Mouse (Mus musculus): Measurements from ENCODE around the gene A930018P22Rik. TPM values are rescaled to one million over a fixed set of nuclear protein-coding genes. Genes with fewer than 3 reads are reported as not detected.
"Not testable (repeated sequence)": the region's sequence is repeated elsewhere in the genome, so short reads cannot be mapped to it uniquely, and the experiment has no call there.

Gene A930018P22Rik
- polyA plus RNA-seq, 1 experiment from 2014 or later, result 0.48 TPM

GRCm38 (mm10) chr2:104114898-104115297 lies 7.7 kb upstream of the A930018P22Rik start:
- ATAC-seq, result no peak
- H3K9ac ChIP-seq (ENCODE audit: low read depth, low read length), result no peak overlapping the region
- WGBS, result 86% methylated on average over 3 of the region's 3 CpGs

DNA sequence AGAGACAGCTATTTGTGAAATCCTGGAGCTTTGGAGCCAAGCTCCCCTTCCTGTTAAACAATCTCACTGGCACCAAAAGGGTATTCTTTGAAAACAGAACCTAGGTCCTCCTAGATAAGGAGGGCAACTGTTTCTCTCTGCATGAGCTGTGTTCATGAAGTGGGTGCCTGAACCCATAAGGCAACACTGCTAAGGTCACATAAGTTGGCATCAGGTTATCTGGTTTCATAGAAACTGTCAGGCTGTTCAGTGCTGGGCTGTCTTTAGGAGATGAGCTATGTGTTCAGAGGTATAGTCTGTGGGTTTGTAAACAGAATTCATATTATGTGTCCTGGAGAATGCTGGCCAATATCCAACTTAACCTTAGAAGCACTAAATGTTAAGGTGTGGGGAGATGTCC lies 5.4 kb upstream of the A930018P22Rik start:
- H3K36me3 ChIP-seq (ENCODE audit: control insufficient read depth, insufficient read depth); H3K9ac ChIP-seq (ENCODE audit: low read depth, low read length); H3K27me3 ChIP-seq (replicated peaks; ENCODE audit: control insufficient read depth, insufficient read depth, low read length); H3K4me3 ChIP-seq (ENCODE audit: low read depth, low read length); H3K27ac ChIP-seq (ENCODE audit: low read depth, low read length); H3K4me2 ChIP-seq (replicated peaks; ENCODE audit: low read depth); H3K4me1 ChIP-seq (replicated peaks; ENCODE audit: control insufficient read depth, insufficient read depth, low read length); ATAC-seq; H3K9me3 ChIP-seq (ENCODE audit: control insufficient read depth): not testable (repeated sequence)

More at GRCm38 (mm10) chr2:104114898-104115297, 7.7 kb upstream of the A930018P22Rik start:
- Histone ChIP-seq H3K4me2 (replicated peaks; ENCODE audit: low read depth) (no peak overlapping the region), H3K27me3 (replicated peaks; ENCODE audit: control insufficient read depth, insufficient read depth, low read length) (no peaks in the 10 kb centered on the region), H3K9me3 (ENCODE audit: control insufficient read depth) (no peaks in the 10 kb centered on the region), H3K4me3 (ENCODE audit: low read depth, low read length) (no peak overlapping the region), H3K4me1 (replicated peaks; ENCODE audit: control insufficient read depth, insufficient read depth, low read length) (no peaks in the 10 kb centered on the region), H3K36me3 (ENCODE audit: control insufficient read depth, insufficient read depth) (peaks cover 3% of the 10 kb centered on the region; the same call in 1 of the 2 replicates), H3K27ac (ENCODE audit: low read depth, low read length) (no peak overlapping the region)
- no peak for TF ChIP-seq CTCF (IDR thresholded peaks at IDR 0.05; ENCODE audit: low read depth)

- no peaks in the 10 kb centered on the region; the same call in 1 of the 2 replicates for H3K4me1 ChIP-seq (replicated peaks; ENCODE audit: control insufficient read depth, insufficient read depth, low read length)
Measured at GRCm38 (mm10) chr2:104119097-104119496, 3.5 kb upstream of the A930018P22Rik start.

DNA sequence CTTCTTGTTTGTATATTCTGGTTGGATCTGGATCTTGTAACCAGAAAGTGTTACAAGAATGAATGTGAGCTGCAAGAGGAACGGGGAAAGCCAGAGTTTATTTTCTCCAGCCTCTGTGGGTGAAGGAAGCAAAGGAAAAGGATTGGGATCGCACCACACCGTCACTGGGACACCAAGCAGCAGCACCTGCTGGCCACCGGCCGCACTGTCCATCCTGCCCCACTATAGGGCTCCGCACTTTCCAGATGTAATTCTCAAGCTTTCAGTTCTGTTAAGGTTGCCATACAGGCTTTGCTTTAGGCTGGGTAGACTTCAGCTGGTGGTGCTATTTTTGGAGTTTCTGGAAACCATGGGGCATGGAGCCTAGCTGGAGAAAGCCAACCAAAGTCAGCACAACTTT lies 2.3 kb upstream of the A930018P22Rik start:
- H3K27ac ChIP-seq (ENCODE audit: low read depth, low read length), result 0 out of 2 replicates have a peak overlapping the region, but pooled peaks have one; percentile 3
- no peak for ATAC-seq

More at GRCm38 (mm10) chr2:104119097-104119496, 3.5 kb upstream of the A930018P22Rik start:
- Histone ChIP-seq H3K9ac (ENCODE audit: low read depth, low read length) (no peak overlapping the region), H3K9me3 (ENCODE audit: control insufficient read depth) (no peaks in the 10 kb centered on the region), H3K27me3 (replicated peaks; ENCODE audit: control insufficient read depth, insufficient read depth, low read length) (no peaks in the 10 kb centered on the region), H3K36me3 (ENCODE audit: control insufficient read depth, insufficient read depth) (no peaks in the 10 kb centered on the region), H3K4me2 (replicated peaks; ENCODE audit: low read depth) (no peak overlapping the region), H3K4me3 (ENCODE audit: low read depth, low read length) (no peak overlapping the region), H3K27ac (ENCODE audit: low read depth, low read length) (no peak overlapping the region)
- TF ChIP-seq CTCF (IDR thresholded peaks at IDR 0.05; ENCODE audit: low read depth), result no peak
- 47% methylated on average over 1 of the region's 1 CpGs for WGBS
- ATAC-seq, result no peak

GRCm38 (mm10) chr2:104121681-104122504 lies 676 bp upstream of the A930018P22Rik start:
- H3K9ac ChIP-seq (ENCODE audit: low read depth, low read length), result peak overlapping the region; percentile 79; the same call in 1 of the 2 replicates
- 52% methylated on average over 8 of the region's 8 CpGs for WGBS
- peak overlapping the region; percentile 98 for H3K4me2 ChIP-seq (replicated peaks; ENCODE audit: low read depth)
- H3K4me3 ChIP-seq (ENCODE audit: low read depth, low read length), result peak overlapping the region; percentile 58
- H3K9me3 ChIP-seq (ENCODE audit: control insufficient read depth), result no peaks in the 10 kb centered on the region
- ATAC-seq, result peak; percentile 68
- no peak for TF ChIP-seq CTCF (IDR thresholded peaks at IDR 0.05; ENCODE audit: low read depth)
- H3K27ac ChIP-seq (ENCODE audit: low read depth, low read length), result peak overlapping the region; percentile 82
- no peaks in the 10 kb centered on the region for H3K27me3 ChIP-seq (replicated peaks; ENCODE audit: control insufficient read depth, insufficient read depth, low read length)
- H3K36me3 ChIP-seq (ENCODE audit: control insufficient read depth, insufficient read depth), result no peaks in the 10 kb centered on the region
- no peaks in the 10 kb centered on the region; the same call in 1 of the 2 replicates for H3K4me1 ChIP-seq (replicated peaks; ENCODE audit: control insufficient read depth, insufficient read depth, low read length)

More for the DNA sequence above, 2.3 kb upstream of the A930018P22Rik start:
- H3K4me3 ChIP-seq (ENCODE audit: low read depth, low read length), result no peak overlapping the region
- H3K4me1 ChIP-seq (replicated peaks; ENCODE audit: control insufficient read depth, insufficient read depth, low read length), result no peaks in the 10 kb centered on the region; the same call in 1 of the 2 replicates
- H3K36me3 ChIP-seq (ENCODE audit: control insufficient read depth, insufficient read depth), result no peaks in the 10 kb centered on the region
- 61% methylated on average over 6 of the region's 6 CpGs for WGBS
- H3K9ac ChIP-seq (ENCODE audit: low read depth, low read length), result no peak overlapping the region
- no peak overlapping the region for H3K4me2 ChIP-seq (replicated peaks; ENCODE audit: low read depth)
- TF ChIP-seq CTCF (IDR thresholded peaks at IDR 0.05; ENCODE audit: low read depth), result peak; percentile 52
- no peaks in the 10 kb centered on the region for H3K27me3 ChIP-seq (replicated peaks; ENCODE audit: control insufficient read depth, insufficient read depth, low read length)
- no peaks in the 10 kb centered on the region for H3K9me3 ChIP-seq (ENCODE audit: control insufficient read depth)

DNA sequence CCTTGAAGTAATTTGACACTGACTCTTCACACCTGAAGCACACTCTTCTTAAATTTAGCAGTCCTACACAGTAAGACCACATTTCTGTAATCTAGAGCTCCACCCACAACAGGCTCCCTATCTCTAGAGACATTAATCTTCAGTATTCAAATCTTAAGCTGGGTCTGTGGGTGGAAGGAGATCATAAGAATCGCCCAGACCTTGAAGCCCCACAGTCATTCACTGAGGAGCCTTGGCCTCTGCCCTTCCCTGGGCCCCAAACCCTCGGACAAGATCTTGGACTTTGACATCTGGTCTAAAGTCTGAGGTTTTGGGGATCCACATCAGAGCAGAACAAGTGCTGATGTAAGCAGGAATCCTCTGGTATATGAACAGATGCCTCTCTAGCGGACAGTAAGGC lies 971 bp downstream of the A930018P22Rik start:
- Histone ChIP-seq H3K4me1 (replicated peaks; ENCODE audit: control insufficient read depth, insufficient read depth, low read length) (no peaks in the 10 kb centered on the region; the same call in 1 of the 2 replicates), H3K9me3 (ENCODE audit: control insufficient read depth) (no peaks in the 10 kb centered on the region), H3K27me3 (replicated peaks; ENCODE audit: control insufficient read depth, insufficient read depth, low read length) (no peaks in the 10 kb centered on the region), H3K27ac (ENCODE audit: low read depth, low read length) (peak overlapping the region; percentile 35; the same call in 1 of the 2 replicates), H3K9ac (ENCODE audit: low read depth, low read length) (no peak overlapping the region), H3K4me2 (replicated peaks; ENCODE audit: low read depth) (peak overlapping the region; percentile 98), H3K4me3 (ENCODE audit: low read depth, low read length) (peak overlapping the region; percentile 58), H3K36me3 (ENCODE audit: control insufficient read depth, insufficient read depth) (no peaks in the 10 kb centered on the region)
- no peak for ATAC-seq
- no peak for TF ChIP-seq CTCF (IDR thresholded peaks at IDR 0.05; ENCODE audit: low read depth)
- 25% methylated on average over 3 of the region's 3 CpGs for WGBS

Data from intestine, postnatal 0 days (tissue).